Mouse (Mus musculus): ENCODE results near the gene Parp16. TPM values are rescaled to one million over a fixed set of nuclear protein-coding genes. Genes with fewer than 3 reads are reported as not detected.
"Not testable (repeated sequence)": the region's sequence is repeated elsewhere in the genome, so short reads cannot be mapped to it uniquely, and the experiment has no call there.

Parp16 gene
- polyA plus RNA-seq, 1 experiment from 2014 or later = 8.2 TPM

DNA sequence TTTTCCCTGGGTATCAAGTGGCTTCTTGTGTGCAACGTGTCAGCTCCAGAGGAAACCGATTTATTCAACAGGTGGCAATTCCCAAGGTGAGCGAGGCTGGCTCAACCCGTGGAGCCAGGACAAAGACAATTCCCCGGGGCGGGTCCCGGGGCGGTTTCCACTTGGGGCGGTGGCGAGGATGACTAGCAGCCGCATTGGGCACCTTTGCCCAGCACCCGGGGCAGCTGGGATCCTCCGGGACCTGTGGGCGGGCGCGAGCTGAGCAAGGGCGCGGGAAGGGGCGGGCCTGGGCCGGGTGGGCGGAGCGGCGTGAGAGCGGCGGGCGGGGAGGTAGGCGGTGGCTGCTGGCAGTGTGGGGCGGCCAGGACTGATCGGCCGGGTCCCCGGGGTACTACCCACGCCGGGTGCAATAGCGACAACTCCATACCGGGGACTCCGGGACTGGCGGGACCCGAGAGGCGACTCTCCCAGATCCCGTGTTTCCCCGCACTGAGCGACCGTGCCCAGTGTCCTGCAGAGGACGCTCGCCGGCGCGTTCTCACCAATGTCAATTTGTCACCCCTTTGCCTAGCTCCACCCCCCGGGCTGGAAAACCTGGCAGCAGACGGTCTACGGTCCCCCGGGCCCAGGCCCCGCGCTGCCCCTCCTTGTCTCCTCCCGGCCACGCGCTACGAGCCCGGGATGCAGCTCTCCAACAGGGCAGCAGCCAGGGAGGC, 19.8 kb downstream of the Parp16 start:
- WGBS (ENCODE audit: insufficient replicate concordance) = 1% methylated on average over 48 of the region's 59 CpGs
- Histone ChIP-seq H3K27ac (peak overlapping the region; percentile 100), H3K9me3 (replicated peaks) (no peaks in the 10 kb centered on the region), H3K9ac (peak overlapping the region; percentile 99), H3K4me1 (replicated peaks) (peaks cover 58% of the 10 kb centered on the region), H3K36me3 (no peaks in the 10 kb centered on the region), H3K4me3 (replicated peaks) (peak overlapping the region; percentile 83), H3K27me3 (no peaks in the 10 kb centered on the region), H3K4me2 (peak overlapping the region; percentile 98)
- DNase-seq (peak; percentile 88), ATAC-seq (ENCODE audit: low read depth) (peak; percentile 92)

DNA sequence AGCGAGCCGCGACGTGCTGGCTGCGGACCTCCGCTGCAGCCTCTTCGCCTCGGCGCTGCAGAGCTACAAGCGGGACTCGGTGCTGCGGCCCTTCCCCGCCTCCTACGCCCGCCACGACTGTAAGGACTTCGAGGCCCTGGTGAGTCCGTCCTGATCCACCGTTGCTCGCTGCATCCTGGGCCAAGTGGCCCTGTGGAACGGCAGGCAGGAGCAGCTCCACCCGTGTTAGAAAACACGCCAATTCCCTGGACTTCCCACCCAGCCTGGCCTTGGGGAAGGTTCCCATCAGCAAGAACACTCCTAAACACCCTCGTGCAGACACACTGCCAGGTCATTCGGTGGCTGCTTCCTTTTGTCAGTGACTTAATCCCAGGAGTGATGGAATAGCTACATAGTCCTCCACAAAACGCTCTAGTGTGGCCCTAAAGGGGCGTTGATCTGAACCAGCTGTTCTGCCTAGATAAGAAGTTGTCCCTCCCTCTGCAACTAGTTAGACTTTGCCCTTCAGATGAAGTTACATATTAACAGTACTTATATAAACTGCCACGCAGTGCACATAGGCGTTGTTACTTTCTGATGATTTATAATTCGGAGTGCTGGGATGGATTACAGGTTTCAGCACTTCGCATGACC, 20.5 kb downstream of the Parp16 start:
- Histone ChIP-seq H3K4me1 (replicated peaks) (peaks cover 55% of the 10 kb centered on the region), H3K9ac (peak overlapping the region; percentile 99), H3K9me3 (replicated peaks) (no peaks in the 10 kb centered on the region), H3K27me3 (no peaks in the 10 kb centered on the region), H3K36me3 (no peaks in the 10 kb centered on the region), H3K4me3 (replicated peaks) (peak overlapping the region; percentile 83), H3K4me2 (peak overlapping the region; percentile 98), H3K27ac (peak overlapping the region; percentile 100)
- 2% methylated on average over 31 of the region's 31 CpGs for WGBS (ENCODE audit: insufficient replicate concordance)
- DNase-seq (peak; percentile 82), ATAC-seq (ENCODE audit: low read depth) (peak; percentile 77)

DNA sequence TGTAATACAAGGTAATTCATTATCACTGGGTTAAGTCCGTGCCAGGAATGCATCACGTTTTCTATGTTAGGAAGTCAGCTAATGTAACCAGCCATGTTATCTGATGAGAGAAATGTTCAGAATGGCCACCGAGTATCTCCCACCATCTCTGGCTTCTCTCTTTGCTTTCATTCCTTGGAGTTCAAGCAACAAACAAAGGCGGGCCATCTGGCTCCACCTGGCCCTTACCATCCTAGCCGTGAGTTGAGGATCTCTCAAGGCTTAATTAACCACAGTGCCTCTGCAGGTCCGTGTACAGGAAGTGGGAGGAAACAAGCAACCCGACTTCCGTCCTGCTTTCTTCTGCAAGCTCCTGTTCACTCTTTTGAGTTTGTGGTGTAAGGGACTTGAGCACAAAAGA, 21.8 kb downstream of the Parp16 start:
- H3K27ac ChIP-seq = peak overlapping the region; percentile 100
- ATAC-seq (ENCODE audit: low read depth) = no peak
- no peaks in the 10 kb centered on the region for H3K27me3 ChIP-seq
- peak overlapping the region; percentile 99 for H3K9ac ChIP-seq
- peaks cover 53% of the 10 kb centered on the region for H3K4me1 ChIP-seq (replicated peaks)
- H3K9me3 ChIP-seq (replicated peaks) = no peaks in the 10 kb centered on the region
- no peak for DNase-seq
- H3K4me3 ChIP-seq (replicated peaks) = peak overlapping the region; percentile 83
- 13% methylated on average over 8 of the region's 8 CpGs for WGBS (ENCODE audit: insufficient replicate concordance)
- H3K36me3 ChIP-seq = no peaks in the 10 kb centered on the region
- H3K4me2 ChIP-seq = peak overlapping the region; percentile 98

DNA sequence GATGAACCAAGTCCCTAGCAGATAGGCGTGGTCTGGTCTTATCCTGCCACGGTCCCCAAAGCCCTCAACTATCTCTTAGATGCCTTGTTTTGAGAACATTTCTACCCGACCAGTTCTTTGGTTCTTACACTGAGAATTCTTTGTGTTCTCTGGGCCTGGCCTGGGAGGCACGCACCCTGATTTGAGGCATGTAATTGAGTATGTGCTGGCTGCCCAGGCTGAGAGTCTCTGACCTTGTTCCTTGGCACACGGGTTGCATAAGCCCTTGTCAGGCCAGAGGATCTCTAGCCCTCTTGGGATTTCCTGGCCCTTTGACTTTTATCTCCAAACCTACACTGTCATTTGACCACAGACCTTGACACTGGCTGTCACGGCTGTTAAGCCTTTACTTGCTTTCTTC, 22.5 kb downstream of the Parp16 start:
- Histone ChIP-seq H3K4me3 (replicated peaks) (peak overlapping the region; percentile 83), H3K36me3 (no peaks in the 10 kb centered on the region), H3K4me2 (peak overlapping the region; percentile 98), H3K9me3 (replicated peaks) (no peaks in the 10 kb centered on the region), H3K9ac (peak overlapping the region; percentile 99), H3K27me3 (no peaks in the 10 kb centered on the region), H3K27ac (peak overlapping the region; percentile 100), H3K4me1 (replicated peaks) (peaks cover 55% of the 10 kb centered on the region)
- ATAC-seq (ENCODE audit: low read depth) = no peak
- WGBS (ENCODE audit: insufficient replicate concordance) = 12% methylated on average over 6 of the region's 6 CpGs
- DNase-seq = no peak

DNA sequence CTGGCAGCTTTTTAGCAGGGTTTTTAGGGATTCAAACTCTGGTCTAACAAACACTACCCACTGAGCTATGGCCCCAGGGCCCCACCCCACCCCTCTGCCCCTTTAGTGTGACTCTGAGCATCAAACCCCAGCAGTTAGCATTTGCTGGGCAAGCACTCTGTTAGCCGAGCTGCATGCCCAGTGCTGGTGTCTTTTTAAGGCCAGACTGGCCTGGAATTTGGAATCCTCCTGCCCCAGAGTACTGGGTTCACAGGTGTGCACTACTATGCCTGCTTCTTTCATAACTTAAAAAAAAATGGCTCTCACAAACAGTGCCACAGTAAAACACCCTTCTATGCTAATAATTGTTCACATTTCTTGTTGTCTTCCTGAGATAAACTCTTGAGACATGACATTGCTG, 23.8 kb downstream of the Parp16 start:
- DNase-seq (no peak), ATAC-seq (ENCODE audit: low read depth) (no peak)
- Histone ChIP-seq H3K9ac (peak overlapping the region; percentile 99), H3K4me1 (replicated peaks) (peaks cover 63% of the 10 kb centered on the region), H3K4me2 (peak overlapping the region; percentile 98), H3K36me3 (0 out of 2 replicates have a peak, but pooled peaks cover 5% of the 10 kb centered on the region), H3K27ac (peak overlapping the region; percentile 100), H3K4me3 (replicated peaks) (no peak overlapping the region), H3K27me3 (no peaks in the 10 kb centered on the region), H3K9me3 (replicated peaks) (no peaks in the 10 kb centered on the region)
- 50% methylated on average over 1 of the region's 1 CpGs for WGBS (ENCODE audit: insufficient replicate concordance)

DNA sequence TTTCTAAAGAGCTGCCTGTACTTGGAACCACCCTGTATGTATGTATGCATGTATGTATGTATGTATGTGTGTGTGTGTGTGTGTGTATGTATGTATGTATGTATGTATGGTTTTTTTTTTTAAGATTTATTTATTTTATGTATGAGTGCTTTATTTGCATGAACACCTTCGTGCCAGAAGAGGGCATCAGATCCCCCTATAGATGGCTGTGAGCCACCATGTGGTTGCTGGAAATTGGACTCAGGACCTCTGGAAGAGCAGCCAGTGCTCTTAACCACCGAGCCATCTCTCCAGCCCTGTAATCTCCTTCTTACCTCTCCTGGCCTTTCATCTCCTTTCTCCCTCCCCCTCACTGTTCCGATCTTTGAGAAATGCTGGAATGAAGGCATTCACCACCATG, 25.2 kb downstream of the Parp16 start:
- H3K27ac ChIP-seq = 0 out of 2 replicates have a peak overlapping the region, but pooled peaks have one; percentile 16
- H3K36me3 ChIP-seq; H3K4me2 ChIP-seq; H3K4me3 ChIP-seq (replicated peaks); H3K9me3 ChIP-seq (replicated peaks); H3K27me3 ChIP-seq; DNase-seq; ATAC-seq (ENCODE audit: low read depth): not testable (repeated sequence)
- peak overlapping the region; percentile 7; the same call in 1 of the 2 replicates for H3K9ac ChIP-seq
- H3K4me1 ChIP-seq (replicated peaks) = peaks cover 58% of the 10 kb centered on the region
- WGBS (ENCODE audit: insufficient replicate concordance) = 47% methylated on average over 3 of the region's 3 CpGs

DNA sequence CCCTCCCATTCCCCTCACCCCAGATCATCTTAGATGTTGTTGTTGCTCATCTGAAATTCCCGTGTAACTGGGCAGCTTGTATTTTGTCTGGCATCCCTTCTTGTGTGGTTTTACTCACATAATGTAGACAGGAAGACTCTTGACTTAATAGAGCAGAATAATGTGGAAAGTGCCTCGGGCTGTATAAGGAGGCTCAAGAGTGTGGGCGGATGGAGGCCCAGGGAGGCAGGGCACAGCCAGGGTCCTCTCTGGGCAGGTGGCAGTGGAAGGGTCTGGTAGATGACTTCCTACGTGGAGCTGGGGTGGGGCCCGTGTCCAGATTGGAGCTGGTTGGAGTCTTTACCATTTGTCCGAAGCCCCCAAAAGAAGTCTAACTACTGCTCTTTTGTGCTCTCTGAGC, 28.8 kb downstream of the Parp16 start:
- peaks cover 24% of the 10 kb centered on the region for H3K4me1 ChIP-seq (replicated peaks)
- H3K4me2 ChIP-seq = no peak overlapping the region
- WGBS (ENCODE audit: insufficient replicate concordance) = 76% methylated on average over 6 of the region's 6 CpGs
- no peaks in the 10 kb centered on the region for H3K27me3 ChIP-seq
- ATAC-seq (ENCODE audit: low read depth) (no peak), DNase-seq (no peak)
- H3K36me3 ChIP-seq = peaks cover 14% of the 10 kb centered on the region
- H3K9ac ChIP-seq = no peak overlapping the region
- H3K4me3 ChIP-seq (replicated peaks) = no peak overlapping the region
- no peaks in the 10 kb centered on the region for H3K9me3 ChIP-seq (replicated peaks)
- no peak overlapping the region for H3K27ac ChIP-seq

DNA sequence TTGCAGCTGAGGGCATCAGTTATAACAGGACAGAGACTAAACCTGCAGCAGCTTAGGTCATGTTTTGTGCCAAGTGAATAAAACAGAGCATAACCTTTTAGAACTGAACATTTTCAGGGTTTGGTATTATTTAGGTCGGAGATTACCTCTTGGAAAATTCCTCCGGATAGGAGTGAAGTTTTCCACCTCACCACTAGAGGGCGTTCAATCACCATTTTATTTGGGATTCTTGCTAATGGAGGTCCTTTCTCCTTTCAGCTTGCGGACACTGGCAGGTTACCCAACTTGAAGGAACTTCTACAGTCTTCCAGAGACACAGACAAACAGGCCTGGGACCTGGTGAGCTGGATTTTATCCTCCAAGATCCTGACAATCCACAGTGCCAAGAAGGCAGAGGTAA, 30.6 kb downstream of the Parp16 start:
- DNase-seq = no peak

DNA sequence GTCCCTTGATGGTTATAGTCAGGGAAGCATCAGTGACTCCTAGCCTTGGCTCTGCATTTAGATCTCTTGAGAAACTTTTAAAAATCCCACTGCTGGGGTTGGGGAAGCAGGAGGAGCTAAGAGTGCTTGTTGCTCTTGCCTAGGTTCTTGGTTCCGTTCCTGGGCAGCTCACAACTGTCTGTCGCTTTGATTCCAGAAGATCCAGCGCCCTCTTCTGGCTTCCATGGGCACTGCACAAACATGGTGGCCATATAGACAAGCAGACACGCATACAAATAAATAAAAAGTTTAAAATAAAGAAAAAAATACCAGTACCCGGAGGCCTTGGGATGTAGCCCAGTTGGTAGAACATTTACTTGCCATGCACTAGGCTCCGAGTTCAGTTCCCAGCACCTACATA, 35.1 kb downstream of the Parp16 start:
- Histone ChIP-seq H3K9ac (no peak overlapping the region), H3K4me2 (no peak overlapping the region), H3K27me3 (no peaks in the 10 kb centered on the region), H3K4me1 (replicated peaks) (no peaks in the 10 kb centered on the region; the same call in 1 of the 2 replicates), H3K9me3 (replicated peaks) (no peaks in the 10 kb centered on the region), H3K36me3 (peaks cover 56% of the 10 kb centered on the region), H3K4me3 (replicated peaks) (no peak overlapping the region), H3K27ac (no peak overlapping the region)
- ATAC-seq (ENCODE audit: low read depth) (peak; percentile 16; the same call in 1 of the 2 replicates), DNase-seq (no peak)
- WGBS (ENCODE audit: insufficient replicate concordance) = 58% methylated on average over 6 of the region's 6 CpGs

More for the DNA sequence above, 30.6 kb downstream of the Parp16 start:
- Histone ChIP-seq H3K9me3 (replicated peaks) (no peaks in the 10 kb centered on the region), H3K9ac (no peak overlapping the region), H3K27me3 (no peaks in the 10 kb centered on the region), H3K4me2 (no peak overlapping the region), H3K4me1 (replicated peaks) (peaks cover 14% of the 10 kb centered on the region), H3K4me3 (replicated peaks) (no peak overlapping the region), H3K27ac (no peak overlapping the region), H3K36me3 (peaks cover 32% of the 10 kb centered on the region)
- whole genome bisulfite sequencing (ENCODE audit: insufficient replicate concordance) = 45% methylated on average over 4 of the region's 4 CpGs
- no peak for ATAC-seq (ENCODE audit: low read depth)

DNA sequence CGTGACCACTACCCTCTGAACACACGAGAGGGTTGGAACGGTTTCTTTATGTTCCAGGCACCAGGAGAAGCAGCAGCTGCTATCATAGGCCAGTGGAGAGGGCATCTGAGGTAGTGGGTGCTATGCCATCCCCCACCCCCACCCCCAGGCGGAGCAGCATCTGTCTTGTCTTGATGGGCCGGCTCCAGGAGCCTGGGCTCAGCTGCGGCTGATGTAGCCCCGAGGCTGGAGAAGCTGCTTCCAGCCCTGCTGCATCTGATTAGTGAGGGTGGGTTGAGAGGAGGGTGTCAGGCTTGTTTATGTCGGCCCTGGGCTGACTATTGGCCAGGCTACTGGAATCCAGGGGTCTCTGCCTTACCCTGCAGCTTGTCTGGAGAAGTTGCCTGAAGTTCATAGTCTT, 36.1 kb downstream of the Parp16 start:
- H3K27ac ChIP-seq = no peak overlapping the region
- H3K4me2 ChIP-seq = no peak overlapping the region
- H3K36me3 ChIP-seq = peaks cover 52% of the 10 kb centered on the region
- WGBS (ENCODE audit: insufficient replicate concordance) = 73% methylated on average over 8 of the region's 8 CpGs
- ATAC-seq (ENCODE audit: low read depth) (no peak), DNase-seq (no peak)
- no peaks in the 10 kb centered on the region for H3K9me3 ChIP-seq (replicated peaks)
- H3K9ac ChIP-seq = no peak overlapping the region
- no peak overlapping the region for H3K4me3 ChIP-seq (replicated peaks)
- H3K4me1 ChIP-seq (replicated peaks) = no peaks in the 10 kb centered on the region; the same call in 1 of the 2 replicates
- no peaks in the 10 kb centered on the region for H3K27me3 ChIP-seq

DNA sequence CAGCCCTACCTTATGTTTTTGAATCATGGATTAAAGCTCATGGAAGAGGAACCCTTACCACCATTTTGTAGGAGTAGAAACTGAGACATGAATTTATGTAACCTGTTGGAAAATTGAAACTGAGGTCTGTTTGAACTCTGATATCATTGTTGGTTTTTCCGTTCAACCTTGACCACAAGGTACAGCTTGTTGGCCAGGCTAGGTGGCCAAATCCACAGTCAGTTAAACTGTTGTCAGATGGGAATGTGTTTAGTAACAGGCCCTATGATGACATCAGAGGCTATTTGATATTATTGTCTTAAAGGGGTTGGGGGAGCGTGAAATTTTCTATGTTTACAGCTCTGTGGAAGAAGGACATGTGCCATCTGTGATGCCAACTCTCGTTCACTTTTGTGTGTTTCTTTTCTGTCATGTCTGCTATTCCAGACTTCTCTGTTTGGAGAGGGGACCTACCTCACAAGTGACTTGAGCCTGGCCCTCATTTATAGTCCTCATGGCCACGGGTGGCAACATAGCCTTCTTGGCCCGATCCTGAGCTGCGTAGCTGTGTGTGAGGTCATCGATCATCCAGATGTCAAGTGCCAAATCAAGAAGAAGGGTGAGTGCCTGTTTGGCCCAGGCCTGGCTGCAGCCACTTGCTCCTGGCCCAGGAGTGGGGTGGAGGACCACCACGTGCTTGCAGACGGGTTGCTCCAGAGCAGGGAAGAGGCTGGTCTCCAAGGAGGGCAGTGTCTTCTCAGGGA, 38.3 kb downstream of the Parp16 start:
- Histone ChIP-seq H3K9ac (no peak overlapping the region), H3K36me3 (peaks cover 56% of the 10 kb centered on the region), H3K4me2 (no peak overlapping the region), H3K27me3 (no peaks in the 10 kb centered on the region), H3K9me3 (replicated peaks) (no peaks in the 10 kb centered on the region), H3K27ac (peak overlapping the region; percentile 63), H3K4me3 (replicated peaks) (no peak overlapping the region), H3K4me1 (replicated peaks) (no peaks in the 10 kb centered on the region; the same call in 1 of the 2 replicates)
- no peak for ATAC-seq (ENCODE audit: low read depth)
- no peak for DNase-seq
- 81% methylated on average over 9 of the region's 9 CpGs for WGBS (ENCODE audit: insufficient replicate concordance)
